Mouse (Mus musculus): Measurements from ENCODE around the gene Tppp3. TPM values are rescaled to one million over a fixed set of nuclear protein-coding genes. Genes with fewer than 3 reads are reported as not detected.

The Tppp3 gene
- polyA plus RNA-seq, 1 experiment from 2014 or later: 160 TPM

DNA sequence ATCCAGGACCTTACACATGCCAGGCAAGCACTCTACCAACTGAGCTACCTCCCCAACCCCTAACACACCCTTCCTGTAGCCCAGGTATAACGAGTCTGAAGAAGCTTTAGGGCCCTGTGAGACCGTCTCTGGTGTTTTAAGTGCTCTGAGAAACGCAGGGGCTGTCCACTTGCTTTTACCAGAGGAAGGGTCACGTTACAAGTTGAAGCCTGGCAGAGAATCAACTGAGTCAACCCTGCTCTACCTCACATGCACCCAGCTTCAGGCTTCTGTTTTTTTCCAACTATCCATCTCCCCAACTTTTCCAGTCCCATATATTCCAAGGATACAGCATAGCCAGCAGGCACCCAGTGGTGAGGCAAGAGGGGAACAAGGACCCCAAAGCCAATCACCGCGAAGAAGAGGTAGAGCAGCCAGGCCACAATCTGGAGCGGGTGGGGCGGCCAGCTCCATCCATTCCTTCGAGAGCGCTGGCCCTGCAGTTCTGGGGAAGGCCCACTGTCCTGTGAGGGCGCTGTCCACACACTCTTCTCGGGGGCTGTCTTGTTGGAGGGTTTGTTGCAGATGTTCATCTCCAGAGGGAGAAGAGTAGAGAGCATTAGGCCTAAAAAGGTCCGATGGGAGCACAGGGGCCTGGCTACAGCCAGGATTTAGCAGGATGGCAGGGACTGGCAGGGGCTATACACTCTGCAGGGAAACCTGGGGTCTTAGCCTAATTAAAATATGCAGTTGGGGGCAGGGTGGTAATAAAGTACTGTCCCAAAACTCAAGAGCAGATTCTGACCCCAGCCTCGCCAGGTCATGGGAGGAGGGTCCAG lies 12.1 kb upstream of the Tppp3 start:
- no peak; the same call in 1 of the 2 replicates for ATAC-seq (ENCODE audit: insufficient number of reproducible peaks, low FRiP score, low TSS enrichment, low read depth)
- Histone ChIP-seq H3K9ac (no peak overlapping the region), H3K4me1 (peaks cover 22% of the 10 kb centered on the region), H3K4me3 (no peak overlapping the region), H3K27me3 (no peaks in the 10 kb centered on the region), H3K9me3 (no peaks in the 10 kb centered on the region), H3K4me2 (no peak overlapping the region), H3K27ac (peak overlapping the region; percentile 62; the same call in 1 of the 2 replicates), H3K36me3 (peaks cover 37% of the 10 kb centered on the region; the same call in 1 of the 2 replicates)
- WGBS: 31% methylated on average over 14 of the region's 14 CpGs

DNA sequence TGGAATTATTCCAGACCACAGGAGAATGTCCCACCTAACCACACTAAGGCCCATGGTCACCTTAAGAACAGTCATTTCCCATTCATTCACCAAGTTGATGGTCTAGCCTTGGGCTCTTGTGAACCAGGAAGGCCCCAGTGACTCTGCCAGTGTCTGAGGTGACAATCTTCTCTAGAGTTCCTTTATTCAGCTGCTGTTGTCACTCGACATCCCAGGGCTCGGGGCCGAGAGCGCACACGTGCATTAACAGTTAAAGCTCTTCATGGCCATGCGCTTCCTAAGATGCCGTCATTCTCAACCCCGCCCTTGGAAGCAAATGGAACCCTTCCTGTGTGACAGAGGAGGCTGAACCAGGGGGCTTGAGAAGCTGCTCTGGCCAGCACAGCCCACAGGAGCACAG lies 10.8 kb upstream of the Tppp3 start:
- Histone ChIP-seq H3K9me3 (no peaks in the 10 kb centered on the region), H3K9ac (no peak overlapping the region), H3K4me1 (peaks cover 22% of the 10 kb centered on the region), H3K36me3 (peaks cover 39% of the 10 kb centered on the region; the same call in 1 of the 2 replicates), H3K27me3 (no peaks in the 10 kb centered on the region), H3K4me3 (no peak overlapping the region), H3K4me2 (no peak overlapping the region), H3K27ac (no peak overlapping the region)
- ATAC-seq (ENCODE audit: insufficient number of reproducible peaks, low FRiP score, low TSS enrichment, low read depth): no peak
- WGBS: 75% methylated on average over 8 of the region's 8 CpGs

DNA sequence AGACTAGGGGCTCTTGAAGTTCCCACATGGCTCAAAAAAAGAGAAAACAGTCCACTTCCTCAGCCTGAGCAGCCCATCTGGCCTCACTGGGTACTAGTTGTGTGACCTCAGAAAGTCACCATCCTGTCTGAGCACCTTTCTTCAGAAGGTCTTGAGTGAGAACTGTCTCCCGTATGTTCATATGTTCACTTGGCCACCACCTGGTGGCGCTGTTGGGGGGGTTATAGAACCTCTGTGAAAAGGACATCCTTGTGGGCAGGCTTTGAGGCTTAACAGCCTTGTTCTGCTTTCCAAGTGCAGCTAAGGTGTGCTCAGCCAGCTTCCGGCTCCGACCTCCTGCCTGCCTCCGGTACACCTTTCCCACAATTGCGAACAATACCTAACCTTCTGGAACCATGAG lies 10.1 kb upstream of the Tppp3 start:
- WGBS: 71% methylated on average over 6 of the region's 6 CpGs
- ATAC-seq (ENCODE audit: insufficient number of reproducible peaks, low FRiP score, low TSS enrichment, low read depth): no peak
- Histone ChIP-seq H3K4me1 (peaks cover 22% of the 10 kb centered on the region), H3K4me2 (no peak overlapping the region), H3K9ac (no peak overlapping the region), H3K9me3 (no peaks in the 10 kb centered on the region), H3K4me3 (no peak overlapping the region), H3K27me3 (0 out of 2 replicates have a peak, but pooled peaks cover 2% of the 10 kb centered on the region), H3K27ac (0 out of 2 replicates have a peak overlapping the region, but pooled peaks have one; percentile 9), H3K36me3 (peaks cover 40% of the 10 kb centered on the region; the same call in 1 of the 2 replicates)

DNA sequence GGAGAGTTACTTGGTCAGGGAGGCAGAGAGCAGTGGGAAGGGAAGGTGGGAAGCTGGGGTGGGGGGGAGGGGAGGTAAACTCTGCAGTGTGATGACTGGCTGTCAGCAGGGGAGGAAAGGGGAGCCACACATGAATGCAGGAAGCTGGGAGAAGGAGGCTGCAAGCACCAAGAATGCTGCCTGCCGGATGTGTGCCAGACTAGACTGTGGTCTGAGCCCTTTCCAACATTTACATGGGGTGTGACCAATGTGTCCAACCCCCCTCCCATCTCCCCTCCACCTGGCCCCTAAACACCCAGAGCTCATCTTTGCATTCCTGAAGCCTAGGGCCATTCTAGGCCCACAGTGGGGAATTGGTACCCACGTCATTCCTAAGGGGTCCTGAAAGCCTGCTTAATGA lies 9.7 kb upstream of the Tppp3 start:
- ATAC-seq (ENCODE audit: insufficient number of reproducible peaks, low FRiP score, low TSS enrichment, low read depth): no peak
- 0 out of 2 replicates have a peak overlapping the region, but pooled peaks have one; percentile 9 for H3K27ac ChIP-seq
- H3K36me3 ChIP-seq: peaks cover 45% of the 10 kb centered on the region; the same call in 1 of the 2 replicates

DNA sequence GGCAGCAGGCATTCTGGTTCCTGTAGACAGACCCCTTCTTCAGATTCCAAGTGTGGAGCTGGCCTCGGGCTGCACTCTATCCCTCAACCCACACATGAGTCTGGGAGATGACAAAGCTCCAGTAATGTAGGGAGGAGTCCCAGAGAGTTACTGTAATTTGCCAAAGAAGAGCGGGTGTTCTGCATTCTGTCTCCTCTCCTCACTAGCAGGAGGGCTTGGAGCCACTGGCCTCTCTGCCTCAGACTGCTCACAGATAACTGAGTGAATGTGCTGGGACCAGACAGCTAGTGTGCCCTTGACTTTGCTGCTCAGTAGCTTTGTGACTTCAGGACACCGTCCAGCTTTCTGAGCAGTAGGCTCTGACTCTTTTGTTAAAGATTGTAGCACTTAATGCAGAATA lies 6.5 kb upstream of the Tppp3 start:
- H3K36me3 ChIP-seq: peaks cover 43% of the 10 kb centered on the region
- ATAC-seq (ENCODE audit: insufficient number of reproducible peaks, low FRiP score, low TSS enrichment, low read depth): no peak
- 73% methylated on average over 3 of the region's 3 CpGs for WGBS
- H3K4me2 ChIP-seq: no peak overlapping the region
- no peaks in the 10 kb centered on the region for H3K9me3 ChIP-seq
- H3K4me3 ChIP-seq: no peak overlapping the region
- H3K27me3 ChIP-seq: peaks cover 20% of the 10 kb centered on the region
- H3K4me1 ChIP-seq: peaks cover 27% of the 10 kb centered on the region
- H3K27ac ChIP-seq: no peak overlapping the region
- no peak overlapping the region for H3K9ac ChIP-seq

More for the DNA sequence above, 9.7 kb upstream of the Tppp3 start:
- H3K9ac ChIP-seq: no peak overlapping the region
- H3K4me1 ChIP-seq: peaks cover 22% of the 10 kb centered on the region
- H3K4me2 ChIP-seq: no peak overlapping the region
- no peak overlapping the region for H3K4me3 ChIP-seq
- H3K9me3 ChIP-seq: no peaks in the 10 kb centered on the region
- 0 out of 2 replicates have a peak, but pooled peaks cover 3% of the 10 kb centered on the region for H3K27me3 ChIP-seq
- whole genome bisulfite sequencing: 29% methylated on average over 2 of the region's 2 CpGs

DNA sequence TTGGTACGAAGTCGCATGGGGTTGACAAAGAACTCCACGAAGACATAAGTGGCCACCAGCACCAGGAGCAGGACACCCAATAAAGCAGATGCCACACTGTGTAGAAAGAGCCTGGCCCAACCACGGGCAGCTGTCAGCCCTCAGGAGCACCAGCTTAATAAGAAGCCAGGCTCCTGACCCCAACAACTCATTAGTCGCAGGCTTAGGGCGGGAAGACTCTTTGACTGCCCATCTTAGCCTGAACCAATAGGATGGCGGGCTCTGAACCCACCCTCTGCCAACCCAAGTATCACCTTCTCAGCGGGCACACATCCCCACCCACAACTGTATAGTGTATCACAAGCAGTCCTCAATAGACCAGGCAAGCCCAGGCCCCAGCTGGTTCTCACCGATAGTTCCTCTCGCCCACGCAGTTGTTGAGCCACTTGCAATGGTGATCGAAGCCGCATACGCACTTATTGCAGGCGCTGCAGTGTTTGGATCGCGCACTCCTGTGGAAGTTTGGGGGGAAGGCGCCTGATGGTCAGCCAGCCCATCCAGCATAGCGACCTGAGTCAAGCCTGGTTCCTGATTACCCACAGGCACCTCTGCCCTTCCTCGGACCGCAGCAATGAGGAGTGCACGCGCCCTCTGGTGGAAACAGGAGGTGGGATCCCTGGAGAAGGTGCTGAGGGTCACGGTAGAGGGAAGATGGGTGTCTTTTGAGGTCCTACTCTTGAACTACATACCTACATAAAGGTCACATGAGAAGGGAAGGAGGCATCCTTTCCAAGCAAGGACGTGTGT lies 5.5 kb upstream of the Tppp3 start:
- Histone ChIP-seq H3K27me3 (peaks cover 25% of the 10 kb centered on the region), H3K9ac (no peak overlapping the region), H3K27ac (no peak overlapping the region), H3K9me3 (no peaks in the 10 kb centered on the region), H3K4me3 (no peak overlapping the region), H3K36me3 (peaks cover 38% of the 10 kb centered on the region), H3K4me1 (peaks cover 32% of the 10 kb centered on the region), H3K4me2 (no peak overlapping the region)
- ATAC-seq (ENCODE audit: insufficient number of reproducible peaks, low FRiP score, low TSS enrichment, low read depth): no peak
- 38% methylated on average over 25 of the region's 25 CpGs for WGBS

DNA sequence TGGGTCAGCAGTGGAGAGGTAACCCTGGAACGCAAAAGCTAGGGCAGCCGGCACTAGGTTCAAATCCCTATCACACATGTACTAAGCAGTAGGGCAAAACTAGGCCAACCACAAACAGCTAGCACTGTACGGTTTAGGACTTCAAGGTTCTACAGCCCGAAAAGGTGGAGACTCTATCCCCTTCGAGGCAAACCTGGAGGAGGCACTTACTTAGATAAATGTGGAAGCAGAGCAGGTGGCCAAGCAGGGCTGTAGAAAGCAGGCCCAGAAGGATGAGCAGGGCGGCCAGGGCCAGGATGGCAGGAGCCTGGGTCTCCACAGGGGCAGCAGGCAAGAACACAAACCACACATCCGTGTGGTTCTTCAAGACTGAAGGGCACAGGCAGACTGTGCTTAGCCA lies 4.8 kb upstream of the Tppp3 start:
- Histone ChIP-seq H3K4me3 (no peak overlapping the region), H3K9me3 (no peaks in the 10 kb centered on the region), H3K27ac (no peak overlapping the region), H3K9ac (no peak overlapping the region), H3K27me3 (peaks cover 25% of the 10 kb centered on the region), H3K4me1 (peaks cover 38% of the 10 kb centered on the region), H3K4me2 (no peak overlapping the region), H3K36me3 (peaks cover 37% of the 10 kb centered on the region)
- 92% methylated on average over 7 of the region's 7 CpGs for WGBS
- ATAC-seq (ENCODE audit: insufficient number of reproducible peaks, low FRiP score, low TSS enrichment, low read depth): no peak

DNA sequence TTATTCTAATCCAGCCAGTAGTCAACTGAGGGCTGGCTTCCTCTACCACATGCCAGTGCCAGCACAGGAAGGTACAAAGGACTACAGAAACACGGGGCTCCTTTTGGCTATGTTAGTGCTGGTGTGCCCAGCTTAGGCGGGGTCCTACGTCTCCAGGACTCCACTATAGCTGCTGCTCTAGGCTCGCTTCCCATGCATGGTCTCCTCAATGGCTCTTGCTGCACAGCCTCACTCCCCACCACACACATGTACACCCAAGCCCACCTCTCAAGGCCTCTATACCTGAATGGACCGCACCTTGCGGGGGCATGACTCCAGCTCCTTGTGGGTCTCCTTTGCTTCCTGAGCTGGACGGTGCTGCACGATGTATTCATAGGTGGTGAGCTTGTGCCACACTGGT lies 4.4 kb upstream of the Tppp3 start:
- peak overlapping the region; percentile 51; the same call in 1 of the 2 replicates for H3K27ac ChIP-seq
- no peak overlapping the region for H3K4me2 ChIP-seq
- H3K36me3 ChIP-seq: peaks cover 37% of the 10 kb centered on the region
- no peak for ATAC-seq (ENCODE audit: insufficient number of reproducible peaks, low FRiP score, low TSS enrichment, low read depth)
- H3K4me3 ChIP-seq: no peak overlapping the region
- WGBS: 87% methylated on average over 8 of the region's 8 CpGs
- no peak overlapping the region for H3K9ac ChIP-seq
- no peaks in the 10 kb centered on the region for H3K9me3 ChIP-seq
- peaks cover 39% of the 10 kb centered on the region for H3K4me1 ChIP-seq
- H3K27me3 ChIP-seq: peaks cover 25% of the 10 kb centered on the region

DNA sequence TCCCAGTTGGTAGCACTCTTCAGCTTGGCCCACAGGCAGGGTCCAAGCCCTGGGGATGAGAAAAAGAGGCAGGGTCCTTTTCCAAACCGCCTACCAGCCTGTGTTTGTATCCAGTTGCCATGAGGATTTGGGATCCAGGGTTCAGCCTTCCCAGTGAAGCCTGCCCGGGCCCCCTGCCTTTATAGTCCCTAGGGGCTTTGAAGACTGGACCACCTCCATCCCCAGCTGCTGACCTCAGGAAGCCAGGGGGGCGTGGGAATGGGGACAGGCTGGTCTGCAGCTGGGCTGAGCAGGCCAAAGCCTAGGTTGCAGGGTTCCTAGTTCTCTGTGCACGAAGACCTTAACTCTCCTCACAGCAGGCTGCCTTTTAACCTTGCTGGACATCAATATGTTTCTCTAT lies 3.9 kb upstream of the Tppp3 start:
- peaks cover 25% of the 10 kb centered on the region for H3K27me3 ChIP-seq
- no peak overlapping the region; the same call in 1 of the 2 replicates for H3K9ac ChIP-seq
- peak overlapping the region; percentile 51 for H3K27ac ChIP-seq
- peaks cover 37% of the 10 kb centered on the region for H3K36me3 ChIP-seq
- WGBS: 40% methylated on average over 4 of the region's 4 CpGs
- no peak for ATAC-seq (ENCODE audit: insufficient number of reproducible peaks, low FRiP score, low TSS enrichment, low read depth)
- H3K4me3 ChIP-seq: no peak overlapping the region
- no peaks in the 10 kb centered on the region for H3K9me3 ChIP-seq
- peaks cover 44% of the 10 kb centered on the region for H3K4me1 ChIP-seq
- no peak overlapping the region for H3K4me2 ChIP-seq

DNA sequence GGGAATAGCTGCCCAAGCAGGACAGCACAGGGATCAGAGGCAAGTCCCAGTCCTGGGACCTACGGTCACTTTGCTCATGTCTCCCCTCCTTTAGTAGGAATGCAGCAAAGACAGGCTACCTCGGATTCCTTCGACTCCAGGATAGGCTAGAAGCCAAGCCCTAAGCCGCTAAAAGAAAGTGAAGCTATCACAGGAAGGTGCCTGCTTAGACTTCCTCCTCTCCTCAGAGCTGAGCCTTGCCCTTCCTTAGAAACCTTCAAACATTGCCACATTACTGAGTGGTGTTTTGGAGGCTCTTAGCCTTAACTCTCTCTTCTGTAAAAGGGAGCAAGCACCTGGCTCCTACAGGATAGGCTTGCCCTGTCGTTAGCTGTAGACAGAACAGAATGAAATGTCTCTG lies 3.4 kb upstream of the Tppp3 start:
- peaks cover 32% of the 10 kb centered on the region for H3K36me3 ChIP-seq
- H3K9me3 ChIP-seq: no peaks in the 10 kb centered on the region
- H3K9ac ChIP-seq: no peak overlapping the region
- 41% methylated on average over 5 of the region's 5 CpGs for WGBS
- no peak overlapping the region for H3K4me3 ChIP-seq
- H3K4me2 ChIP-seq: no peak overlapping the region
- ATAC-seq (ENCODE audit: insufficient number of reproducible peaks, low FRiP score, low TSS enrichment, low read depth): no peak
- H3K4me1 ChIP-seq: peaks cover 50% of the 10 kb centered on the region
- H3K27ac ChIP-seq: peak overlapping the region; percentile 63
- peaks cover 25% of the 10 kb centered on the region for H3K27me3 ChIP-seq

DNA sequence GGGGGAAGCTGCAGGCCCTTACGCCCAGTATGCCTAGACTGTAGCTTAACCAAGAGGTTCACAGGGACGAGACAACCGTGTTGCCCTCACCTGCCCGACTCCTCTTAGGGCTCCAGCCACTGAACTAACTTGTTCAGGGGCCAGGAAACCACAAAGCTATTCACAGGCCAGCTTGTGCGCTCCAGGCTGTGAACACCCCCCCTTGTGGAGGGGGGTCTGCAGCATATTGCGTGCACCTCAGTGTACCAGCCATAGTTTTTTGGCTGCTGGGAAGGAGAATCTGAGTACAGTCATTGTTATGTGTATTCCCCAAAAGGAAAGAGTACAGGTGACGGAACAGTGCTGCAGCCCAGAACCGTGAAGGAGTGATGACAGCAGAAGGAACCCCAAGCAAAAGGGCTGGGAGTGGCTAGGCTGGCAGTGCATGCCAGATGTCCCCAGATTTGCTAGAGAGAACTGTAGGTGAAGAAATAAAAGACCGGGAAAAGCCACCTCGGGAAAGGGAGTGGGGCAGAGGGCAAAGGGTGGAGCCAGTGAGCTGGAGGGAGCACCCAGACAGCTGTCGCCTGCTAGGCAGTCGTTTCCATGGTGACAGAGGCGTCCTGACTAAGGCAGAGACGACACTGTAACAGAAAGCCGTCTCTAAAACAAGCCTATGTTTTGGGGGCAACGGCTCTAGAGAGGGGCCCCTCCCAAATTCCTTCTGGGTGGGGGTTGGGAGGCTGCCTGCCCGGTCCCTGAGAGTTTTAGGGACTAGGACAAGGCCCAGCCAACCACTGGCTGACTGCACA lies 2.7 kb upstream of the Tppp3 start:
- Histone ChIP-seq H3K27ac (peak overlapping the region; percentile 63; the same call in 1 of the 2 replicates), H3K4me3 (no peak overlapping the region), H3K9ac (no peak overlapping the region), H3K36me3 (peaks cover 25% of the 10 kb centered on the region), H3K27me3 (peaks cover 25% of the 10 kb centered on the region), H3K9me3 (no peaks in the 10 kb centered on the region), H3K4me1 (peaks cover 56% of the 10 kb centered on the region), H3K4me2 (no peak overlapping the region)
- 31% methylated on average over 17 of the region's 17 CpGs for WGBS
- no peak; the same call in 1 of the 2 replicates for ATAC-seq (ENCODE audit: insufficient number of reproducible peaks, low FRiP score, low TSS enrichment, low read depth)

All from limb, embryonic 15.5 days (tissue).